Mouse (Mus musculus) v-Abl transformed pro-B cells (cell line): Measurements from ENCODE around the gene Ints13.
"Not testable (repeated sequence)": the region's sequence is repeated elsewhere in the genome, so short reads cannot be mapped to it uniquely, and the experiment has no call there.

Experiments used
- in situ Hi-C, 2 experiments: fragments of 400-800 bp; cut with MboI; formaldehyde crosslinking; loops; one replicate each; pipeline ENCODE4 v1.15.1; 2025; ENCODE audit not compliant: unreplicated experiment in 2 of 2

Gene Ints13

GRCm38 (mm10) chr6:146577310-146578109 is at the start of gene Ints13:
Gene Ints13, minus strand, starts transcription at chr6:146577835.
- in situ Hi-C loops: loop anchor here (5.0 to 10.0 kb wide), 3 partner anchors 60 to 163 kb away; partner anchors contain the start of gene Itpr2 (in 1 of the 2)

GRCm38 (mm10) chr6:146616670-146617069 is 39.0 kb upstream of the Ints13 start:
- in situ Hi-C loops: loop anchor here in 1 of 2 experiments (25.0 kb wide), 1 partner anchor 1254 kb away; no protein-coding TSS in a partner anchor

GRCm38 (mm10) chr6:146615891-146616290 is 38.3 kb upstream of the Ints13 start:
- in situ Hi-C loops: loop anchor here in 1 of 2 experiments (25.0 kb wide), 1 partner anchor 1254 kb away; no protein-coding TSS in a partner anchor

GRCm38 (mm10) chr6:146614541-146614940 is 36.9 kb upstream of the Ints13 start:
- in situ Hi-C loops: loop anchor here in 1 of 2 experiments (25.0 kb wide), 1 partner anchor 1252 kb away; no protein-coding TSS in a partner anchor

GRCm38 (mm10) chr6:146613907-146614306 is 36.3 kb upstream of the Ints13 start:
- in situ Hi-C loops: loop anchor here in 1 of 2 experiments (25.0 kb wide), 1 partner anchor 1252 kb away; no protein-coding TSS in a partner anchor

GRCm38 (mm10) chr6:146612736-146613135 is 35.1 kb upstream of the Ints13 start:
- in situ Hi-C loops: loop anchor here in 1 of 2 experiments (25.0 kb wide), 1 partner anchor 1250 kb away; no protein-coding TSS in a partner anchor

- in situ Hi-C loops: loop anchor here in 1 of 2 experiments (25.0 kb wide), 1 partner anchor 1250 kb away; no protein-coding TSS in a partner anchor
Observed at GRCm38 (mm10) chr6:146611897-146612296, 34.3 kb upstream of the Ints13 start.

- in situ Hi-C loops: loop anchor here in 1 of 2 experiments (25.0 kb wide), 1 partner anchor 1249 kb away; no protein-coding TSS in a partner anchor
Observed at GRCm38 (mm10) chr6:146611385-146611784, 33.8 kb upstream of the Ints13 start.

GRCm38 (mm10) chr6:146603651-146604050 is 26.0 kb upstream of the Ints13 start:
- in situ Hi-C loops: loop anchor here in 1 of 2 experiments (25.0 kb wide), 1 partner anchor 1241 kb away; no protein-coding TSS in a partner anchor

GRCm38 (mm10) chr6:146602601-146603000 is 25.0 kb upstream of the Ints13 start:
- in situ Hi-C loops: loop anchor here in 1 of 2 experiments (25.0 kb wide), 1 partner anchor 1240 kb away; no protein-coding TSS in a partner anchor

- in situ Hi-C loops: no loop called here
Observed at GRCm38 (mm10) chr6:146585134-146585533, 7.5 kb upstream of the Ints13 start.

- in situ Hi-C loops: no loop called here
Observed at GRCm38 (mm10) chr6:146583366-146584046, 5.9 kb upstream of the Ints13 start.

GRCm38 (mm10) chr6:146580381-146580926 is 2.8 kb upstream of the Ints13 start:
- in situ Hi-C loops: no loop called here

GRCm38 (mm10) chr6:146578586-146578985 is 951 bp upstream of the Ints13 start:
- in situ Hi-C loops: loop anchor here (5.0 to 10.0 kb wide), 3 partner anchors 61 to 164 kb away; partner anchors contain the start of gene Itpr2 (in 1 of the 2)

- in situ Hi-C loops: loop anchor here (5.0 to 10.0 kb wide), 3 partner anchors 61 to 163 kb away; partner anchors contain the start of gene Itpr2 (in 1 of the 2)
Observed at GRCm38 (mm10) chr6:146578111-146578531, 486 bp upstream of the Ints13 start.

- in situ Hi-C loops: loop anchor here (5.0 to 10.0 kb wide), 3 partner anchors 60 to 162 kb away; partner anchors contain the start of gene Itpr2 (in 1 of the 2)
Observed at GRCm38 (mm10) chr6:146576903-146577302, 732 bp downstream of the Ints13 start, which contains the start of gene Fgfr1op2. Gene Fgfr1op2, plus strand, starts transcription at chr6:146577203.

GRCm38 (mm10) chr6:146572073-146572472 is 5.6 kb downstream of the Ints13 start:
- in situ Hi-C loops: loop anchor here in 1 of 2 experiments (10.0 kb wide), 1 partner anchor 157 kb away; no protein-coding TSS in a partner anchor

- in situ Hi-C loops: not testable (repeated sequence)
Observed at GRCm38 (mm10) chr6:146562461-146562860, 15.2 kb downstream of the Ints13 start.

GRCm38 (mm10) chr6:146551326-146551725 is 26.3 kb downstream of the Ints13 start:
- in situ Hi-C loops: no loop called here

- in situ Hi-C loops: no loop called here
Observed at GRCm38 (mm10) chr6:146550421-146550820, 27.2 kb downstream of the Ints13 start.
